Mouse (Mus musculus): Measurements from ENCODE around the gene Qser1.
A peak's percentile ranks its signal among the peaks of the same experiment; 100 is the strongest.

DNA sequence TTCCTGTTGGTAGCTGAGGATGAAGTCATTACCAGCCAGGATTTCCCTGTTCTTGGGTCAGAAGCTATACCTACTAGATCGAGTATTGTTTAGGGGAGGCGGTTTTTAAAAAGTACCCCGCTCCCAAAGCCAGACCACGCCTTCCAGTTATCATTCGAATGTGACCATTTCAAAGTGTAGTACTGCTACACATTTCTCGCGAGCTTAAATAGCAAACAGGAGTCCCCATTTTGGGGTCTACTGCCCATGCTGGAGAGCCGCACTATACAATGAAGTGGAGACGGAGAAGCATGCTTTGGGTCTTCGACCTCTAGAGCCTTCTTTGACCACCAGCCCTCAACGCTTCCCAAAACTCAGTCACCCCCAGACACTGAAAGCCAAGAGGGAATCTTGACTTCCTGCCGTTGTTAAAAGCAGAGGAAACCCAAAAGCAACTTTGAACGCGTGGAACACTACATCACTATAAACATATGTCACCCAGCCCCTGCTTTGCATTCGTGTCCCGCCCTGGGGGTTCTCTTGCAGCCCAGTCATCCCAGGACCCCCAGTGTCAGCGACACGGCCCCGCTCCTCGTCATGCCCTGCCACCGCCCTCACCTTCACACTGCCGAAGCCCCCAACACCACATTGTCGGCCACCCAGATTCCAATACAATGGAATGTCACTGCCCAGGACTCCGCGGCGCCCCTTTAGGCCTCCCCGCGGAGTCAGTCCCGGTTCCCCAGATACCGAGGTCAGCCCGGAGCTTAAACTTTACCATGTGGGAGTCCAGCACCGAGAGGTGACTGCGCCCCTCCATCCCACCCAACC is 794 bp downstream of the Qser1 start:
- TF ChIP-seq POLR2A (IDR thresholded peaks at IDR 0.05; ENCODE audit: insufficient read length, low read depth) (peak; percentile 28), USF1 (IDR thresholded peaks at IDR 0.05; ENCODE audit: low read depth) (no peak), CEBPB (IDR thresholded peaks at IDR 0.05; ENCODE audit: insufficient read depth, poor library complexity, severe bottlenecking) (no peak), E2F4 (IDR thresholded peaks at IDR 0.05; ENCODE audit: insufficient read depth) (no peak), MAX (IDR thresholded peaks at IDR 0.05; ENCODE audit: low read depth) (no peak), MYOD1 (IDR thresholded peaks at IDR 0.05; ENCODE audit: control insufficient read depth in 1 of 3, insufficient read length in 2 of 3, low read depth in 2 of 3) (no peak), MYOG (IDR thresholded peaks at IDR 0.05; ENCODE audit: control insufficient read depth in 1 of 3, insufficient read depth in 1 of 3, insufficient read length in 2 of 3, low read depth in 2 of 3) (no peak), SRF (IDR thresholded peaks at IDR 0.05; ENCODE audit: control insufficient read depth, insufficient read length, low read depth) (no peak), POLR2AphosphoS2 (IDR thresholded peaks at IDR 0.05; ENCODE audit: insufficient read length, low read depth) (peak; percentile 14)
